Mouse (Mus musculus) testis, adult 2 months (tissue): ENCODE data around the gene Arntl. TPM values are rescaled to one million over a fixed set of nuclear protein-coding genes. Genes with fewer than 3 reads are reported as not detected.

Experiments used
- H3K27ac ChIP-seq: fragments of 200-500 bp; 2 replicates; pipeline ENCODE4 v1.5.1; 2012; ENCODE audit warnings: low read depth, low read length; ENCODE audit not compliant: control insufficient read depth, insufficient read depth
- H3K27me3 ChIP-seq: fragments of 200-500 bp; 2 replicates; pipeline ENCODE4 v1.6.1; 2012; ENCODE audit warnings: mild to moderate bottlenecking, low read length, moderate library complexity; ENCODE audit not compliant: control insufficient read depth, insufficient read depth
- H3K36me3 ChIP-seq: fragments of 200-500 bp; 2 replicates; pipeline ENCODE4 v1.6.1; 2012; ENCODE audit warnings: mild to moderate bottlenecking, low read length; ENCODE audit not compliant: control insufficient read depth, insufficient read depth
- H3K4me1 ChIP-seq: fragments of 200-500 bp; 2 replicates; pipeline ENCODE4 v1.6.1; 2012; ENCODE audit warnings: low read length; ENCODE audit not compliant: control insufficient read depth, insufficient read depth
- H3K4me3 ChIP-seq: fragments of 200-500 bp; 2 replicates; pipeline ENCODE4 v1.5.1; 2012; ENCODE audit warnings: low read depth, mild to moderate bottlenecking, low read length, moderate library complexity, mixed read lengths; ENCODE audit not compliant: control insufficient read depth
- CTCF ChIP-seq: fragments of 200-500 bp; IDR thresholded peaks from 2 replicates; pipeline ENCODE4 v1.5.1; 2012; ENCODE audit warnings: low read depth, mild to moderate bottlenecking, inconsistent platforms, low read length, moderate library complexity; ENCODE audit not compliant: control insufficient read depth, insufficient read depth, insufficient replicate concordance
- POLR2A ChIP-seq: fragments of 200-500 bp; IDR thresholded peaks from 2 replicates; pipeline ENCODE4 v1.6.1; 2012; ENCODE audit warnings: low read depth, mild to moderate bottlenecking, inconsistent platforms, low read length, moderate library complexity; ENCODE audit not compliant: control insufficient read depth
- polyA plus RNA-seq: library from polyadenylated mRNA; depleted of rRNA; stranded (reverse); fragments of >200 nt; gene quantifications from 2 replicates; pipeline ENCODE4 v1.2.3, GENCODE M21; 2012; rRNA removed

The Arntl gene
- polyA plus RNA-seq, 1 experiment = 2.9 TPM

- Histone ChIP-seq H3K4me3 (no peak overlapping the region), H3K4me1 (no peaks in the 10 kb centered on the region), H3K27me3 (no peaks in the 10 kb centered on the region), H3K27ac (no peak overlapping the region), H3K36me3 (no peaks in the 10 kb centered on the region)
- TF ChIP-seq POLR2A = no peak
- no peak for TF ChIP-seq CTCF
Measured at GRCm38 (mm10) chr7:113349089-113349488, 141.8 kb downstream of the Arntl start.

Other genes with a start within 250 kb of the Arntl start
- gene Btbd10, start 161.9 kb downstream of the Arntl start, polyA plus RNA-seq = 72.9 and 74.3 TPM in 2 replicates
- gene Pth, start 181.1 kb downstream of the Arntl start, polyA plus RNA-seq = not detected in 2 replicates